Mouse (Mus musculus) ES-Bruce4 (cell line): ENCODE results near the gene Aanat. TPM values are rescaled to one million over a fixed set of nuclear protein-coding genes. Genes with fewer than 3 reads are reported as not detected.

Source experiments
- H3K27ac ChIP-seq: 2 replicates; pipeline ENCODE4 v1.5.1; 2012; ENCODE audit warnings: low read length, inconsistent platforms; ENCODE audit not compliant: insufficient read depth
- H3K27me3 ChIP-seq: 2 replicates; pipeline ENCODE4 v1.6.1; 2012; ENCODE audit warnings: mild to moderate bottlenecking, low read length, inconsistent platforms; ENCODE audit not compliant: control insufficient read depth, poor library complexity, insufficient read depth, severe bottlenecking
- H3K36me3 ChIP-seq: 2 replicates; pipeline ENCODE4 v1.6.1; 2012; ENCODE audit warnings: inconsistent platforms, mild to moderate bottlenecking, low read length, moderate library complexity; ENCODE audit not compliant: control insufficient read depth, poor library complexity, insufficient read depth, severe bottlenecking
- H3K4me1 ChIP-seq: one replicate; pipeline ENCODE4 v1.8.1; 2011; ENCODE audit warnings: low read length; ENCODE audit not compliant: control insufficient read depth, insufficient read depth
- H3K4me3 ChIP-seq: 2 replicates; pipeline ENCODE4 v1.5.1; 2011; ENCODE audit warnings: low read depth, mild to moderate bottlenecking, low read length
- H3K9ac ChIP-seq: 2 replicates; pipeline ENCODE4 v1.6.1; 2012; ENCODE audit warnings: low read depth, mild to moderate bottlenecking, inconsistent platforms; ENCODE audit not compliant: poor library complexity, severe bottlenecking
- H3K9me3 ChIP-seq: replicated peaks from 2 replicates; pipeline ENCODE4 v1.6.1; 2012; ENCODE audit warnings: mild to moderate bottlenecking, low read length, inconsistent platforms; ENCODE audit not compliant: control insufficient read depth, poor library complexity, insufficient read depth, severe bottlenecking
- CTCF ChIP-seq: IDR thresholded peaks from one replicate; pipeline ENCODE4 v1.8.1; 2011; ENCODE audit warnings: low read depth, low read length
- EP300 ChIP-seq: IDR thresholded peaks from 2 replicates; pipeline ENCODE4 v1.6.1; 2011; ENCODE audit warnings: low read depth, low read length; ENCODE audit not compliant: insufficient read depth
- POLR2A ChIP-seq: IDR thresholded peaks from one replicate; pipeline ENCODE4 v1.8.1; 2011; ENCODE audit warnings: low read length; ENCODE audit not compliant: insufficient read depth
- polyA plus RNA-seq: library from polyadenylated mRNA; stranded (reverse); fragments of >200 nt; gene quantifications from 2 replicates; pipeline ENCODE4 v1.2.4, GENCODE M21; 2011; ENCODE audit warnings: low read depth; ENCODE audit not compliant: missing spikeins, insufficient read depth, insufficient read length

The Aanat gene
- polyA plus RNA-seq, 1 experiment, result not detected

GRCm38 (mm10) chr11:116579280-116579679, 7.0 kb upstream of the Aanat start:
- Histone ChIP-seq H3K4me3 (no peak overlapping the region), H3K36me3 (no peaks in the 10 kb centered on the region), H3K27ac (no peak overlapping the region), H3K9ac (no peak overlapping the region), H3K27me3 (no peaks in the 10 kb centered on the region), H3K9me3 (no peaks in the 10 kb centered on the region), H3K4me1 (peaks cover 5% of the 10 kb centered on the region)
- TF ChIP-seq EP300 (no peak), CTCF (no peak), POLR2A (no peak)

- Histone ChIP-seq H3K4me1 (no peaks in the 10 kb centered on the region), H3K27ac (no peak overlapping the region)
These were observed 6.1 kb upstream of the Aanat start for GRCm38 (mm10) chr11:116580031-116580652.

GRCm38 (mm10) chr11:116580711-116581375, 5.4 kb upstream of the Aanat start:
- Histone ChIP-seq H3K27ac (no peak overlapping the region), H3K4me3 (peak overlapping the region; percentile 99), H3K9me3 (no peaks in the 10 kb centered on the region), H3K4me1 (peaks cover 2% of the 10 kb centered on the region), H3K27me3 (no peaks in the 10 kb centered on the region), H3K9ac (peak overlapping the region; percentile 91), H3K36me3 (no peaks in the 10 kb centered on the region)
- TF ChIP-seq CTCF (no peak), POLR2A (no peak), EP300 (no peak)

More at GRCm38 (mm10) chr11:116580031-116580652, 6.1 kb upstream of the Aanat start:
- H3K4me3 ChIP-seq, result peak overlapping the region; percentile 99
- TF ChIP-seq EP300 (no peak), POLR2A (no peak)
- H3K36me3 ChIP-seq, result no peaks in the 10 kb centered on the region
- H3K9me3 ChIP-seq, result no peaks in the 10 kb centered on the region
- H3K9ac ChIP-seq, result peak overlapping the region; percentile 91
- no peaks in the 10 kb centered on the region for H3K27me3 ChIP-seq

GRCm38 (mm10) chr11:116581376-116581814, 4.8 kb upstream of the Aanat start, which contains the start of gene Ube2o:
TSS of gene Ube2o (minus strand) at chr11:116581447.
- Histone ChIP-seq H3K27me3 (no peaks in the 10 kb centered on the region), H3K36me3 (no peaks in the 10 kb centered on the region), H3K9ac (peak within 1 kb of the TSS; percentile 91), H3K4me1 (peaks cover 3% of the 10 kb centered on the region), H3K4me3 (peak within 1 kb of the TSS; percentile 99), H3K9me3 (no peaks in the 10 kb centered on the region), H3K27ac (no peak within 1 kb of the TSS)
- no peak for TF ChIP-seq POLR2A
- TF ChIP-seq CTCF, result peak; percentile 31
- TF ChIP-seq EP300, result no peak

GRCm38 (mm10) chr11:116585682-116586081, 550 bp upstream of the Aanat start:
- Histone ChIP-seq H3K27ac (peak overlapping the region; percentile 58), H3K9ac (no peak overlapping the region), H3K27me3 (no peaks in the 10 kb centered on the region), H3K4me1 (peaks cover 8% of the 10 kb centered on the region), H3K9me3 (no peaks in the 10 kb centered on the region), H3K36me3 (no peaks in the 10 kb centered on the region), H3K4me3 (no peak overlapping the region)
- TF ChIP-seq CTCF (no peak), POLR2A (no peak), EP300 (peak; percentile 79)

- Histone ChIP-seq H3K9me3 (no peaks in the 10 kb centered on the region), H3K36me3 (no peaks in the 10 kb centered on the region), H3K27me3 (no peaks in the 10 kb centered on the region), H3K27ac (peak overlapping the region; percentile 58; the same call in 1 of the 2 replicates), H3K4me1 (peaks cover 12% of the 10 kb centered on the region), H3K9ac (no peak overlapping the region), H3K4me3 (peak overlapping the region; percentile 41)
- TF ChIP-seq POLR2A, result peak; percentile 35
- peak; percentile 93 for TF ChIP-seq CTCF
- no peak for TF ChIP-seq EP300
These were observed 784 bp downstream of the Aanat start for GRCm38 (mm10) chr11:116586801-116587631.
